Mouse (Mus musculus): ENCODE data around the gene Lrrc51. TPM values are rescaled to one million over a fixed set of nuclear protein-coding genes. Genes with fewer than 3 reads are reported as not detected.
"Not testable (repeated sequence)": the region's sequence is repeated elsewhere in the genome, so short reads cannot be mapped to it uniquely, and the experiment has no call there.

Lrrc51 gene
- 25.7 and 34.4 TPM in 2 replicates for polyA plus RNA-seq (2012; rRNA removed)

- peak; percentile 88 for DNase-seq (ENCODE audit: low spot score)
Observed at GRCm38 (mm10) chr7:101933751-101934240, at the start of gene Lrrc51, which contains the start of gene Numa1. TSS of gene Lrrc51 (minus strand) at chr7:101933895. TSS of gene Numa1 (plus strand) at chr7:101934111.

- DNase-seq (ENCODE audit: low spot score): no peak
Observed at GRCm38 (mm10) chr7:101982735-101983134, 49.0 kb upstream of the Lrrc51 start.

- DNase-seq (ENCODE audit: low spot score): no peak
Observed at GRCm38 (mm10) chr7:101974505-101974904, 40.8 kb upstream of the Lrrc51 start.

GRCm38 (mm10) chr7:101973730-101974129, 40.0 kb upstream of the Lrrc51 start:
- DNase-seq (ENCODE audit: low spot score): no peak

GRCm38 (mm10) chr7:101971721-101972120, 38.0 kb upstream of the Lrrc51 start:
- DNase-seq (ENCODE audit: low spot score): no peak

- DNase-seq (ENCODE audit: low spot score): peak; percentile 45
Observed at GRCm38 (mm10) chr7:101970821-101971461, 37.2 kb upstream of the Lrrc51 start.

GRCm38 (mm10) chr7:101970429-101970775, 36.7 kb upstream of the Lrrc51 start:
- no peak for DNase-seq (ENCODE audit: low spot score)

- DNase-seq (ENCODE audit: low spot score): peak; percentile 89
Observed at GRCm38 (mm10) chr7:101969694-101970428, 36.2 kb upstream of the Lrrc51 start.

- no peak for DNase-seq (ENCODE audit: low spot score)
Observed at GRCm38 (mm10) chr7:101968751-101969150, 35.1 kb upstream of the Lrrc51 start.

GRCm38 (mm10) chr7:101967256-101967655, 33.6 kb upstream of the Lrrc51 start:
- no peak for DNase-seq (ENCODE audit: low spot score)

- no peak for DNase-seq (ENCODE audit: low spot score)
Observed at GRCm38 (mm10) chr7:101965606-101966005, 31.9 kb upstream of the Lrrc51 start.

- DNase-seq (ENCODE audit: low spot score): no peak
Observed at GRCm38 (mm10) chr7:101964551-101964950, 30.9 kb upstream of the Lrrc51 start.

- no peak for DNase-seq (ENCODE audit: low spot score)
Observed at GRCm38 (mm10) chr7:101963621-101964020, 29.9 kb upstream of the Lrrc51 start.

- no peak for DNase-seq (ENCODE audit: low spot score)
Observed at GRCm38 (mm10) chr7:101962829-101963228, 29.1 kb upstream of the Lrrc51 start.

GRCm38 (mm10) chr7:101956911-101957310, 23.2 kb upstream of the Lrrc51 start:
- no peak for DNase-seq (ENCODE audit: low spot score)

- no peak for DNase-seq (ENCODE audit: low spot score)
Observed at GRCm38 (mm10) chr7:101956481-101956880, 22.8 kb upstream of the Lrrc51 start.

- no peak for DNase-seq (ENCODE audit: low spot score)
Observed at GRCm38 (mm10) chr7:101955862-101956261, 22.2 kb upstream of the Lrrc51 start.

GRCm38 (mm10) chr7:101955276-101955675, 21.6 kb upstream of the Lrrc51 start:
- DNase-seq (ENCODE audit: low spot score): no peak

GRCm38 (mm10) chr7:101954163-101954562, 20.5 kb upstream of the Lrrc51 start:
- DNase-seq (ENCODE audit: low spot score): no peak

GRCm38 (mm10) chr7:101952098-101952497, 18.4 kb upstream of the Lrrc51 start:
- no peak for DNase-seq (ENCODE audit: low spot score)

GRCm38 (mm10) chr7:101951648-101952047, 18.0 kb upstream of the Lrrc51 start:
- no peak for DNase-seq (ENCODE audit: low spot score)

- not testable (repeated sequence) for DNase-seq (ENCODE audit: low spot score)
Observed at GRCm38 (mm10) chr7:101949008-101949407, 15.3 kb upstream of the Lrrc51 start.

- no peak for DNase-seq (ENCODE audit: low spot score)
Observed at GRCm38 (mm10) chr7:101939758-101940157, 6.1 kb upstream of the Lrrc51 start.
